Mouse (Mus musculus) lung, postnatal 10 days (tissue): Measurements from ENCODE around the gene Fam83c.
"Not testable (repeated sequence)": the region's sequence is repeated elsewhere in the genome, so short reads cannot be mapped to it uniquely, and the experiment has no call there.

Experiments used
- DNase-seq: peaks from one replicate; pipeline ENCODE4 v3.0.0; 2021

Fam83c gene

GRCm38 (mm10) chr2:155834732-155835131 lies at the start of gene Fam83c:
TSS of gene Fam83c (minus strand) at chr2:155834854.
- DNase-seq = no peak

GRCm38 (mm10) chr2:155882087-155882486 lies 47.4 kb upstream of the Fam83c start:
- no peak for DNase-seq

GRCm38 (mm10) chr2:155878964-155879876 lies 44.6 kb upstream of the Fam83c start:
- DNase-seq = no peak

- DNase-seq = no peak
Observed at GRCm38 (mm10) chr2:155873636-155874035, 39.0 kb upstream of the Fam83c start.

- DNase-seq = peak; percentile 37
Observed at GRCm38 (mm10) chr2:155872930-155873507, 38.4 kb upstream of the Fam83c start.

GRCm38 (mm10) chr2:155872486-155872885 lies 37.8 kb upstream of the Fam83c start:
- DNase-seq = no peak

GRCm38 (mm10) chr2:155869772-155870171 lies 35.1 kb upstream of the Fam83c start:
- no peak for DNase-seq

- no peak for DNase-seq
Observed at GRCm38 (mm10) chr2:155868320-155868719, 33.7 kb upstream of the Fam83c start.

- DNase-seq = no peak
Observed at GRCm38 (mm10) chr2:155863301-155863867, 28.7 kb upstream of the Fam83c start.

- peak; percentile 55 for DNase-seq
Observed at GRCm38 (mm10) chr2:155862573-155863300, 28.1 kb upstream of the Fam83c start.

GRCm38 (mm10) chr2:155861581-155861980 lies 26.9 kb upstream of the Fam83c start:
- DNase-seq = no peak

- no peak for DNase-seq
Observed at GRCm38 (mm10) chr2:155860102-155860501, 25.4 kb upstream of the Fam83c start.

GRCm38 (mm10) chr2:155852536-155852935 lies 17.9 kb upstream of the Fam83c start:
- no peak for DNase-seq

- no peak for DNase-seq
Observed at GRCm38 (mm10) chr2:155850120-155850519, 15.5 kb upstream of the Fam83c start.

GRCm38 (mm10) chr2:155849464-155849863 lies 14.8 kb upstream of the Fam83c start:
- no peak for DNase-seq

GRCm38 (mm10) chr2:155848291-155848690 lies 13.6 kb upstream of the Fam83c start:
- DNase-seq = peak; percentile 86

- DNase-seq = no peak
Observed at GRCm38 (mm10) chr2:155846930-155847329, 12.3 kb upstream of the Fam83c start.

GRCm38 (mm10) chr2:155838961-155839360 lies 4.3 kb upstream of the Fam83c start:
- no peak for DNase-seq

GRCm38 (mm10) chr2:155837961-155838360 lies 3.3 kb upstream of the Fam83c start:
- DNase-seq = no peak

GRCm38 (mm10) chr2:155832087-155832486 lies 2.6 kb downstream of the Fam83c start:
- DNase-seq = not testable (repeated sequence)

GRCm38 (mm10) chr2:155831302-155831701 lies 3.4 kb downstream of the Fam83c start:
- DNase-seq = peak; percentile 40

GRCm38 (mm10) chr2:155830841-155831240 lies 3.8 kb downstream of the Fam83c start:
- DNase-seq = no peak
